Mouse (Mus musculus) layer of hippocampus, adult 2 months (tissue): ENCODE data around the gene Olfr1000. TPM values are rescaled to one million over a fixed set of nuclear protein-coding genes. Genes with fewer than 3 reads are reported as not detected.
A peak's percentile ranks its signal among the peaks of the same experiment; 100 is the strongest.
"Not testable (repeated sequence)": the region's sequence is repeated elsewhere in the genome, so short reads cannot be mapped to it uniquely, and the experiment has no call there.

ENCODE experiments used
- DNase-seq, 2 experiments: peaks; one replicate each; pipeline ENCODE4 v3.0.0; 2022; ENCODE audit warnings: low spot score in 2 of 2
- H3K27ac ChIP-seq: fragments of 200-600 bp; 2 replicates; pipeline ENCODE4 v1.8.1; 2022
- H3K4me3 ChIP-seq: fragments of 200-600 bp; 2 replicates; pipeline ENCODE4 v1.8.1; 2022; ENCODE audit warnings: mild to moderate bottlenecking
- CTCF ChIP-seq: fragments of 200-600 bp; conservative IDR thresholded peaks from 2 replicates; pipeline ENCODE4 v1.8.1; 2022; ENCODE audit warnings: antibody characterized with exemption, mild to moderate bottlenecking, moderate library complexity
- long read RNA-seq, 2 experiments: library from polyadenylated mRNA; stranded (forward); transcript quantifications; one replicate each; pipeline ENCODE4 v2.0.0; 2021; ENCODE audit warnings: borderline mapping rate in 2 of 2
- total RNA-seq, 2 experiments: library from RNA; stranded (reverse); gene quantifications; 2 replicates each; pipeline ENCODE4 v1.2.3; 2021

Gene Olfr1000
- not detected for total RNA-seq
- long read RNA-seq, experiment 1 = 0 reads
- long read RNA-seq, experiment 2 = 0 reads

- DNase-seq = no peak
- no peak within 1 kb of the TSS for H3K27ac ChIP-seq
- no peak within 1 kb of the TSS for H3K4me3 ChIP-seq
- no peak for TF ChIP-seq CTCF
These were observed at the start of gene Olfr1000 for GRCm38 (mm10) chr2:85611803-85612202. Olfr1000 (minus strand) TSS chr2:85611903.

DNA sequence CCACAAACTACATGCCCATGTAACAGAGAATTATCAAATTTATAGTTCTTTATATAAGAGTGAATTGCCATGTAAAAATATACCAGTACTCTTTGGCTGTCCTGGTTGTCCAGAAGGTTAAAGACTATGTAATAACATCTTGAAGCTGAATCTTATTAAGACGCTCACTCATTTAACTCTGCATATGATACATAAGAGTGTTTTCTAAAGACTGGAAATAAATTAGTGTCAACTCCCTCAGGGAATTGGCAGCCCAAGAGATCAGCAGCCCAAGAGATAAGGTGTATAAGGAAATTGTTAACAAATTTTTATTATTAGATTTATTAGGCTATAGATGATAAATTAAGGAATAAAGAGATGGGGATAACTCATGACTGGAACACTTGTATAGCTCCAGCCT is 38.9 kb upstream of the Olfr1000 start, which contains the start of gene Olfr1002:
Gene Olfr1002 (minus strand): TSS at position 101 of the 400 bp plus-strand sequence.
- Histone ChIP-seq H3K4me3 (no peak within 1 kb of the TSS), H3K27ac (no peak within 1 kb of the TSS)
- no peak for TF ChIP-seq CTCF
- no peak for DNase-seq

DNA sequence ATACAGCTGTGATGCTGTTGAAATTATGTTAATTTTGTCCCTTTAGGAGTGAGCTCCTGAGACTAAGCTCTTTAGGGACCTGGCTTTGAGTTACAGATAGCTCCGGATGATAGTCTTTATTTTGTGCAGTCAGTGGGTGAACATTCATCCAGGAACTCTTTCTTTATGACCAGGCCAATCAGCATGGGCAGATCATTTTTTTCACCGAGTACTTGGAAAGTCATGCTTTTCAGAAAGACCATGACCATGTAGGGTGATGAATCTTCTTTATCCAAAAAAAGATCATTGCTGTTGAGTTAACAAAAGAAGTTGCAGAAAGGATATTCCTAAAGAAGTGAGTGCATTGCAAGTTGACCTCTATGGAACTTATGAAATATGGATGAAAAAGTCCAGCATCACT is 23.1 kb downstream of the Olfr1000 start, which contains the start of gene Olfr998:
Gene Olfr998 (plus strand): TSS at position 301 of the 400 bp plus-strand sequence.
- DNase-seq, H3K27ac ChIP-seq, H3K4me3 ChIP-seq: not testable (repeated sequence)

GRCm38 (mm10) chr2:85578915-85579314 is 32.8 kb downstream of the Olfr1000 start, which contains the start of gene Olfr996:
Olfr996 (plus strand) TSS chr2:85579215.
- no peak for TF ChIP-seq CTCF
- Histone ChIP-seq H3K4me3 (no peak within 1 kb of the TSS), H3K27ac (no peak within 1 kb of the TSS)
- DNase-seq = no peak

- peak; percentile 96 for TF ChIP-seq CTCF
- Histone ChIP-seq H3K27ac (no peak overlapping the region), H3K4me3 (no peak overlapping the region)
- peak; percentile 32 to 57 for DNase-seq
These were observed 50.5 kb downstream of the Olfr1000 start for GRCm38 (mm10) chr2:85561187-85561586.

DNA sequence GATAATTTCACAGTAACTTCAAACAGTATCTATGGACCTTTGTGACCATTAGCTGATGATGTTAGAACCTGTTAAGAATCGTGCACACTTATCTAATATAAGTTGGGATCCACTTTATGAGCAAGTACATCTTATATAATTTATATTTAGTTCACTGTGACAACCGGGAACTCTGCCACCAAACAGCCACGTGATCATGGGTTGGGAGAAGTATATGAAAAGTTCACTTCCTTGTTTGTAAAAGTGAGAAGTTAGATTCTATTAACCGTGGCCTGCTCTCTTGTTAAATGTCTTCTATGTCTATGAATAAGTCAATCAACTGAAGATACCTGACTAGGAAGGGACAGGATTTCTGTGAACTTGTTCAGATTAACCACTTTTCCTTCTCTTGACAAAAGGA is 51.5 kb downstream of the Olfr1000 start:
- Histone ChIP-seq H3K4me3 (no peak overlapping the region), H3K27ac (no peak overlapping the region)
- DNase-seq = no peak
- TF ChIP-seq CTCF = no peak

Other genes starting within 250 kb of the Olfr1000 start
- gene Olfr988, start 248.7 kb downstream of the Olfr1000 start, total RNA-seq = not detected
- gene Olfr992, start 202.4 kb downstream of the Olfr1000 start, total RNA-seq = not detected
- gene Olfr993, start 197.0 kb downstream of the Olfr1000 start, total RNA-seq = not detected
- gene Olfr994, start 175.5 kb downstream of the Olfr1000 start, total RNA-seq = not detected
- not detected for gene Olfr995, start 168.3 kb downstream of the Olfr1000 start, total RNA-seq
- gene 4833423E24Rik, start 92.9 kb downstream of the Olfr1000 start, total RNA-seq = under 1 TPM; 0.15 to 0.26 TPM
- not detected for gene Olfr996, start 32.7 kb downstream of the Olfr1000 start, total RNA-seq
- not detected for gene Olfr998, start 23.0 kb downstream of the Olfr1000 start, total RNA-seq
- gene Olfr1002, start 38.8 kb upstream of the Olfr1000 start, total RNA-seq = not detected
- gene Olfr154, start 52.6 kb upstream of the Olfr1000 start, total RNA-seq = not detected
- not detected for gene Olfr1006, start 66.9 kb upstream of the Olfr1000 start, total RNA-seq
- gene Olfr1008, start 77.5 kb upstream of the Olfr1000 start, total RNA-seq = not detected
- gene Olfr1009, start 103.5 kb upstream of the Olfr1000 start, total RNA-seq = not detected
- gene Olfr1012, start 150.9 kb upstream of the Olfr1000 start, total RNA-seq = not detected
- gene Olfr1013, start 155.2 kb upstream of the Olfr1000 start, total RNA-seq = not detected
- gene Olfr1014, start 160.8 kb upstream of the Olfr1000 start, total RNA-seq = not detected
- not detected for gene Olfr1015, start 170.1 kb upstream of the Olfr1000 start, total RNA-seq
- not detected for gene Olfr1016, start 190.6 kb upstream of the Olfr1000 start, total RNA-seq
- not detected for gene Olfr1018, start 206.6 kb upstream of the Olfr1000 start, total RNA-seq
- not detected for gene Olfr1019, start 233.6 kb upstream of the Olfr1000 start, total RNA-seq
- not detected for gene Olfr1020, start 235.1 kb upstream of the Olfr1000 start, total RNA-seq